Mouse (Mus musculus): Measurements from ENCODE around the gene Slc30a10.

GRCm38 (mm10) chr1:185517566-185517965 is 62.9 kb downstream of the Slc30a10 start:
- TF ChIP-seq CTCF (IDR thresholded peaks at IDR 0.05; ENCODE audit: extremely low read depth, insufficient read length, insufficient replicate concordance, low read depth, low read length) (no peak), POLR2A (IDR thresholded peaks at IDR 0.05; ENCODE audit: low read depth, low read length) (no peak)

Measured in small intestine, adult 2 months (tissue).